Mouse (Mus musculus): ENCODE data around the gene Adamts16.

DNA sequence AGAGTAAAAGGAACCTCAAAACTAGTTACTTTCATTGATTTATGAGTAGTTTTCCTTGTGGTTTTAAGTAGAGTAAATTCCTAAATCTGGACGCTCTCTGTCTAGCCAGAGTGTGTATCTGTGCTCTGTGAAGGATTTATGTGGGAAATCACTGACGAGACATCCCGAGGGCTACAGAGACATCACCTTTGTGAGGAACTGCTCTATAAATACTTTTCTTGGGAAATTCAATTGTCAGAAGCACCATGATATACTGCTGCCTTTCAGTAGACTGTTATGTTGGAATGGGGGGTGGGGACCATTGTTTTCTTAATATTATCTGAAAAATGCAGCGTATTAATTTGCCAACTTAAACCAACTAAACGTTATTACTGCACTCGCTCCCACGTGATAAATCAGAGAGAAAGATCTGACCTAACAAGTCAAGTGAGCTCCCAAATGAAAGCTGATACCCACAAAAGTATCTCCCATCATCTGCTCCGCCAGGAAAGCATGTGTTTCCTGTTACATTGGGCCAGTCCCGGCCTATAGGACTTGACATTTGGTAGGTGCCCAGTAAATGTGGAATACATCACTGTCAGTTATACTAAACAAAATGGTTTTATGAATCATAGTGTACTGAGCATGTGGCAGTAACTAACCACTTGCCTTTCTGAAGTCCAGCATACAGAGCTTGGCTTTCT lies 62.6 kb downstream of the Adamts16 start:
- TF ChIP-seq CTCF (IDR thresholded peaks at IDR 0.05; ENCODE audit: borderline replicate concordance, insufficient read depth, low read length) (no peak), POLR2A (IDR thresholded peaks at IDR 0.05; ENCODE audit: low read depth, low read length) (no peak; the same call in 1 of the 2 replicates)

Measured in embryonic fibroblast, embryonic 13.5 days (primary cell).